In the genomic region with DNA sequence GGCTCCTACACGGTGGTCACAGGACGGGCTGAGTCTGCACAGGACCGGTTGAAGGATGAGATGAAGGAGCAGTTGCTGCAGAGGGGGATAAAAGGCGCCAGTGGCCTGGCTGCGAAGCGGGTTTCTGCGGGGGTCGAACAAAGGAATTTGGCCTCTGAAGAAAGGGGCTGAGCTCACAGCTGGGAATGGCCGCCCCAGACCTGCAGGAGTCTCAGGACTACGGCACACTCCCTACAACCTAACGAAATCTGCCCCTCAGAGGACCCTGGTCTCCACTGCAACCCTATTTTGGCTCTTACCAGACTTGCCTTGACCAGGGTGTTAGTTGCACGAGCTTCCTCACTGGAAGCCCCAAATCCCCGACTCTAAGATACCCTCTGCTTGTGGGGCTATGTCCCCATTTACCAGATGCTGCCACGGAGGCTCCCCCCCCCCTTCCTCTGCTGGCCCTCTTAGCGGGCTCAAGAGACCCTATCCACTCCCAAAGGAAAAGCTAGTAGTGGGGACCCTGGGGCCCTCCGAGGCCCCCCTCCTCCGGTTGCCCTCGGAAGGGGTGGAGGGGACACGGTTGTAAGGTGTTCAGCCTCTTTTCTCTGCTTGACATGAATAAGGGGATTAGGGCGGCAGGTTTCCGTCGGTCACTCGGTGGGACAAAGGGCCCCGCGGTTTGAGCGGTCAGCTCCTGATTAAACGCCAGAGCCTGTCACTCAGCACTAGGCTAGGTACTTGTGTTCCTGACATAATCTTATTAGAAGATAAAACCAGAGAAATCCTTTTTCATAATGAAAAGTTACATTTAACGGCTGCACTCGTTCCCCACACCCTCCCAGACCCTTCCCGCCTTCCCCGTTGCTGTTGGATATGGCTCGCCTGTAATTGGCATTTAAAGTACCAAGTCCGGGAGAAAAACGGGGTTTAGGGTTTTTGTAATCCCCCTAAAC, we compare ENCODE assay signal across 11 mouse cellular contexts. TPM values are rescaled to one million over a fixed set of nuclear protein-coding genes. Genes with fewer than 3 reads are reported as not detected.
DNase-seq lines count a peak whose midpoint lies in the region; ATAC-seq and TF ChIP-seq lines count a peak whose summit lies in the region.
"Had no signal": no experiment of that assay in that cellular context is flagged by ENCODE, and none has a peak within 500 bp of the region (broad histone marks: within the 10 kb centered on the region; RNA-seq: fewer than 3 reads in every experiment).

No protein-coding gene starts in this region.

- no peak overlapping the region for H3K9ac ChIP-seq in midbrain, postnatal 0 days (replicated peaks; ENCODE audit: low read length, poor library complexity, severe bottlenecking)
- H3K9ac ChIP-seq in forebrain, embryonic 13.5 days = no peak overlapping the region
- H3K9ac ChIP-seq in limb, embryonic 13.5 days = peak overlapping the region; percentile 98
- H3K9ac ChIP-seq in neural tube, embryonic 14.5 days (replicated peaks; ENCODE audit: low read depth, low read length) = peak overlapping the region; percentile 53
- H3K9ac ChIP-seq: stomach, embryonic 15.5 days had no signal

- peak overlapping the region; percentile 83 for H3K27ac ChIP-seq in midbrain, embryonic 10.5 days (replicated peaks)
- H3K27ac ChIP-seq in midbrain, postnatal 0 days (ENCODE audit: low read depth, low read length) = no peak overlapping the region
- no peak overlapping the region for H3K27ac ChIP-seq in forebrain, embryonic 13.5 days
- H3K27ac ChIP-seq in limb, embryonic 13.5 days = peak overlapping the region; percentile 88
- H3K27ac ChIP-seq in neural tube, embryonic 14.5 days (ENCODE audit: low read depth, low read length) = peak overlapping the region; percentile 61; the same call in 1 of the 2 replicates
- H3K27ac ChIP-seq: stomach, embryonic 15.5 days had no signal

- WGBS in midbrain, embryonic 10.5 days = under 1% methylated on average over 34 of the region's 34 CpGs
- WGBS in midbrain, postnatal 0 days = 1% methylated on average over 34 of the region's 34 CpGs
- WGBS in forebrain, embryonic 13.5 days = 1% methylated on average over 34 of the region's 34 CpGs
- 6% methylated on average over 34 of the region's 34 CpGs for WGBS in limb, embryonic 13.5 days
- 1% methylated on average over 34 of the region's 34 CpGs for WGBS in neural tube, embryonic 14.5 days

- H3K4me2 ChIP-seq in midbrain, postnatal 0 days (ENCODE audit: low read depth, low read length, poor library complexity, severe bottlenecking) = no peak overlapping the region
- peak overlapping the region; percentile 32; the same call in 1 of the 2 replicates for H3K4me2 ChIP-seq in forebrain, embryonic 13.5 days
- H3K4me2 ChIP-seq in limb, embryonic 13.5 days (replicated peaks) = peak overlapping the region; percentile 82
- peak overlapping the region; percentile 55 for H3K4me2 ChIP-seq in neural tube, embryonic 14.5 days (ENCODE audit: low read depth, low read length)
- H3K4me2 ChIP-seq: stomach, embryonic 15.5 days had no signal

- H3K27me3 ChIP-seq in midbrain, embryonic 10.5 days (ENCODE audit: low read depth, poor library complexity, severe bottlenecking) = peaks cover 100% of the 10 kb centered on the region
- H3K27me3 ChIP-seq in midbrain, postnatal 0 days (ENCODE audit: insufficient read depth, low read length) = peaks cover 87% of the 10 kb centered on the region
- peaks cover 100% of the 10 kb centered on the region for H3K27me3 ChIP-seq in forebrain, embryonic 13.5 days
- peaks cover 98% of the 10 kb centered on the region for H3K27me3 ChIP-seq in limb, embryonic 13.5 days
- peaks cover 46% of the 10 kb centered on the region for H3K27me3 ChIP-seq in neural tube, embryonic 14.5 days (ENCODE audit: control insufficient read depth, insufficient read depth, low read length)

- H3K9me3 ChIP-seq in midbrain, embryonic 10.5 days (replicated peaks) = no peaks in the 10 kb centered on the region
- no peaks in the 10 kb centered on the region for H3K9me3 ChIP-seq in midbrain, postnatal 0 days (ENCODE audit: low read length)
- H3K9me3 ChIP-seq in forebrain, embryonic 13.5 days (replicated peaks) = no peaks in the 10 kb centered on the region
- H3K9me3 ChIP-seq in limb, embryonic 13.5 days = no peaks in the 10 kb centered on the region
- no peaks in the 10 kb centered on the region for H3K9me3 ChIP-seq in neural tube, embryonic 14.5 days (ENCODE audit: control insufficient read depth, low read length)
- H3K9me3 ChIP-seq: stomach, embryonic 15.5 days had no signal

- peak; percentile 84 for DNase-seq in midbrain, embryonic 10.5 days (ENCODE audit: low spot score)
- DNase-seq in midbrain, postnatal 0 days (ENCODE audit: low spot score) = no peak
- no peak for DNase-seq in adrenal gland, postnatal 25 days
- DNase-seq in frontal cortex, postnatal 14 days (ENCODE audit: low spot score in 2 of 2) = no peak
- DNase-seq: cerebellum, postnatal 25 days; liver had no signal

- peak overlapping the region; percentile 48 for H3K4me3 ChIP-seq in midbrain, embryonic 10.5 days
- no peak overlapping the region for H3K4me3 ChIP-seq in midbrain, postnatal 0 days (ENCODE audit: low read depth, low read length)
- no peak overlapping the region; the same call in 1 of the 2 replicates for H3K4me3 ChIP-seq in forebrain, embryonic 13.5 days
- H3K4me3 ChIP-seq in limb, embryonic 13.5 days = peak overlapping the region; percentile 69
- peak overlapping the region; percentile 21; the same call in 1 of the 2 replicates for H3K4me3 ChIP-seq in neural tube, embryonic 14.5 days (ENCODE audit: low read depth, low read length)

- no peak for ATAC-seq in midbrain, postnatal 0 days (ENCODE audit: low FRiP score)
- ATAC-seq in forebrain, embryonic 13.5 days = no peak
- no peak for ATAC-seq in limb, embryonic 13.5 days (ENCODE audit: low FRiP score, low read depth)
- no peak for ATAC-seq in neural tube, embryonic 14.5 days (ENCODE audit: low read depth)
- ATAC-seq in megakaryocyte progenitor cell, adult 5-6 weeks (replicated peaks; ENCODE audit: poor library complexity) = no peak

- no peaks in the 10 kb centered on the region for H3K36me3 ChIP-seq in midbrain, embryonic 10.5 days
- H3K36me3 ChIP-seq in midbrain, postnatal 0 days (ENCODE audit: insufficient read depth, low read length) = no peaks in the 10 kb centered on the region
- H3K36me3 ChIP-seq in forebrain, embryonic 13.5 days (ENCODE audit: poor library complexity, severe bottlenecking) = no peaks in the 10 kb centered on the region
- H3K36me3 ChIP-seq in limb, embryonic 13.5 days = 0 out of 2 replicates have a peak, but pooled peaks cover 3% of the 10 kb centered on the region
- no peaks in the 10 kb centered on the region for H3K36me3 ChIP-seq in neural tube, embryonic 14.5 days (ENCODE audit: control insufficient read depth, insufficient read depth, low read length)
- H3K36me3 ChIP-seq: stomach, embryonic 15.5 days had no signal

- TF ChIP-seq CTCF in midbrain, postnatal 0 days (IDR thresholded peaks at IDR 0.05) = no peak

- H3K4me1 ChIP-seq in midbrain, embryonic 10.5 days = peaks cover 96% of the 10 kb centered on the region
- H3K4me1 ChIP-seq in midbrain, postnatal 0 days (ENCODE audit: insufficient read depth, low read length) = no peaks in the 10 kb centered on the region
- peaks cover 18% of the 10 kb centered on the region for H3K4me1 ChIP-seq in forebrain, embryonic 13.5 days
- peaks cover 96% of the 10 kb centered on the region for H3K4me1 ChIP-seq in limb, embryonic 13.5 days
- H3K4me1 ChIP-seq in neural tube, embryonic 14.5 days (ENCODE audit: control insufficient read depth, insufficient read depth, low read length) = peaks cover 17% of the 10 kb centered on the region

RNA-seq across cellular contexts. Expression of gene Lmx1b, which starts 10.0 kb away (rescaled TPM):
- polyA plus RNA-seq in midbrain, embryonic 10.5 days (2016; fragmentation: Nextera tagmentation; extraction: Ambion mirVana) = 2.7 and 3.1 TPM in 2 replicates
- 7.0 and 8.4 TPM in 2 replicates for total RNA-seq in midbrain, postnatal 0 days (2014; rRNA removed)
- polyA plus RNA-seq in midbrain, postnatal 0 days (2015; fragmentation: Nextera tagmentation; extraction: Ambion mirVana) = 0.65 and 0.83 TPM in 2 replicates
- polyA plus RNA-seq in forebrain, embryonic 13.5 days (2015; fragmentation: Nextera tagmentation; extraction: Ambion mirVana) = 0.12 and 0.54 TPM in 2 replicates
- 7.3 and 7.7 TPM in 2 replicates for polyA plus RNA-seq in limb, embryonic 13.5 days (2015; fragmentation: Nextera tagmentation; extraction: Ambion mirVana)
- polyA plus RNA-seq in neural tube, embryonic 14.5 days (2014; fragmentation: Nextera tagmentation; extraction: Ambion mirVana) = 13.1 and 16.3 TPM in 2 replicates
- 0.15 TPM in 1 of 2 replicates, not detected in the other for total RNA-seq in adrenal gland, postnatal 25 days (2021)
- total RNA-seq in megakaryocyte progenitor cell, adult 5-6 weeks (2015) = not detected in 2 replicates
- not detected in 2 replicates for total RNA-seq in megakaryocyte progenitor cell, adult 5-6 weeks (2017)

Comparison
In these comparisons a context has a peak if more than half of its experiments do, and no peak if none do; other contexts are left out.
1. H3K27ac ChIP-seq: peak in midbrain, embryonic 10.5 days (single experiment), limb, embryonic 13.5 days (single experiment) and neural tube, embryonic 14.5 days (single experiment); none in midbrain, postnatal 0 days (single experiment) and forebrain, embryonic 13.5 days (single experiment).
2. H3K4me3 ChIP-seq: peak in midbrain, embryonic 10.5 days (single experiment), limb, embryonic 13.5 days (single experiment) and neural tube, embryonic 14.5 days (single experiment); none in midbrain, postnatal 0 days (single experiment) and forebrain, embryonic 13.5 days (single experiment).
3. H3K9ac ChIP-seq: peak in limb, embryonic 13.5 days (single experiment) and neural tube, embryonic 14.5 days (single experiment); none in midbrain, postnatal 0 days (single experiment) and forebrain, embryonic 13.5 days (single experiment).